Mouse (Mus musculus) gastrocnemius, postnatal 36 days (tissue): ENCODE data around the gene Cradd. TPM values are rescaled to one million over a fixed set of nuclear protein-coding genes. Genes with fewer than 3 reads are reported as not detected.

Experiments
- DNase-seq, 2 experiments: peaks; one replicate each; pipeline ENCODE4 v3.0.0; 2022
- intact Hi-C: fragments of 180-260 bp; cut with DNase I; formaldehyde crosslinking; loops from one replicate; pipeline ENCODE4 v1.15.1; 2025
- long read RNA-seq, 2 experiments: library from polyadenylated mRNA; stranded (forward); transcript quantifications; one replicate each; pipeline ENCODE4 v2.0.0; 2021
- total RNA-seq, 2 experiments: library from RNA; stranded (reverse); gene quantifications; 2 replicates each; pipeline ENCODE4 v1.2.3; 2021

Cradd gene
- 10 to 100 TPM in 1 of 2 experiments, 1 to 10 TPM in 1; 8.3 to 11.1 TPM for total RNA-seq
- long read RNA-seq, experiment 1, partial matches to known transcripts: 1 of 14 reads
- long read RNA-seq, experiment 1, other reads (novel, unspliced or antisense): 9 of 14 reads
- long read RNA-seq, experiment 2, transcript Cradd-201 (3 exons, 1,661 nt): major isoform, 5 of 26 reads
- long read RNA-seq, experiment 2, partial matches to known transcripts: 2 of 26 reads
- long read RNA-seq, experiment 2, other reads (novel, unspliced or antisense): 16 of 26 reads

DNA sequence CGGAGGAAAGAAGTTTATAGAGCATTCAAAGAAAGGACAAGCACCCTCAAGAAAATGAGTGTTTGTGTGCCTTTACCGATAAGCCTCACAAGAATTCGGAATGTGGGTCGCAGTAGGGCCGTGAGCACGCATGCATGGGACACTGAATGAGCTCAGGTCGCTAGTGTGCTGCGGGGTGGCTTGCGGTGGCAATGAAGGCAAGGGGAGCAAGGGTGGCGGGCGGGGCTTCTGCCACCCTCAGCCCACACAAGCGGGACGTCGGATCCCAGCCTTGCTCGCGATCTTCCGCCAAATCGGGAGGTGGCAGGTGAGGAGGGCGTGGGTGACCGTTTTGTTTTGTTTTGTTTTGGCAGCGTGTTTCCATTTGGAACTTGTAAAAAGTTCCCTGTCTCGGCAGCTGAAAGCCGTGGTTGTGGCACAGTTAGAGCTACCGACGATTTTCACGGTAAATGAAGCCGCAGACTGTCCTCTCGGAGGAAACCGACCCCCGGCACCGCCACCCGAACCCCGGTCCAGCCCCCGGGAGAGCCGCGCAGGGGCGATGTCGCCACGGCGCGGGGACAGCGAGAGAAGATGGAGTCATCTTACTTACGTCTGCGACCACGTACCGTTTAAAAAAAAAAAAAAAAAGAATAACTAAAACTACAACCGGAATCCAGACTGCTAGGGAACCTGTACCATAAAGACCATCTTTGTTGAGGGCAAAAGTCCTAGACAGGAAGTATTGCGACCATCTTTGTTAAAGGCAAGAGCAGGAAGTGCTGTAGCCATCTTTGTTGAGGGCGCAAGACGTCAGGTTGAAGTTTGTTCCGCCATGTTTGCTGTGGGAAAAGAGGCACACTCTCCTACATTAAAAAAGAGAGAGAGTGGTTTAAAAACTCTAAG is at the start of gene Cradd:
Gene Cradd, minus strand, starts transcription at position 741 of the 885 bp plus-strand sequence.
- DNase-seq: peak; percentile 70 to 73
- intact Hi-C loops: loop anchor here (2.0 to 5.0 kb wide), 4 partner anchors 55 to 181 kb away; partner anchors contain the start of gene Socs2

- no peak for DNase-seq
- intact Hi-C loops: no loop called here
Observed at GRCm38 (mm10) chr10:95373340-95373739, 49.4 kb upstream of the Cradd start.

GRCm38 (mm10) chr10:95371942-95372341 is 48.0 kb upstream of the Cradd start:
- DNase-seq: no peak
- intact Hi-C loops: no loop called here

DNA sequence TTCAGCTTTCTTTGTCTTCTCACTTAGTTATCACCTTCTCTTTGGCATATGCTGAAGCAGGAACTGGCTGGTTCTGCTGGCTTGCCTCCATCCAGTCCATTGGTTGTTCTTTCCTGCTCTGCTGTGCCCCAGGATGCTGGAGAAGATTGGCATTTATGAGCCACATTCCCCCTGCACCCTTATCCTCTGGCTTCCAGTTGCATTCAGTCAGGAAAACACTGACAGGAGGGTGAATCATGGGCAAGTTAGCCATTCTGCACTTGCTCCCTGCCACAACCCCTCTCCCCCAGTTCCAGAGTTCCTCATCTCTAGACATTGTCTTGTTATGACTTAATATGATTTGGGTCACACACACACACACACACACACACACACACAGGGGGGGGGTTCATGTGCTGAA is 45.3 kb upstream of the Cradd start:
- DNase-seq: no peak
- intact Hi-C loops: loop anchor here (10.0 kb wide), 1 partner anchor 734 kb away; no protein-coding TSS in a partner anchor

- intact Hi-C loops: loop anchor here (10.0 kb wide), 1 partner anchor 733 kb away; no protein-coding TSS in a partner anchor
- no peak for DNase-seq
Observed at GRCm38 (mm10) chr10:95368151-95368550, 44.2 kb upstream of the Cradd start.

- no peak for DNase-seq
- intact Hi-C loops: loop anchor here (10.0 kb wide), 1 partner anchor 733 kb away; no protein-coding TSS in a partner anchor
Observed at GRCm38 (mm10) chr10:95367661-95368089, 43.7 kb upstream of the Cradd start.

- no peak for DNase-seq
- intact Hi-C loops: loop anchor here (10.0 kb wide), 1 partner anchor 732 kb away; no protein-coding TSS in a partner anchor
Observed at GRCm38 (mm10) chr10:95367241-95367640, 43.3 kb upstream of the Cradd start.

- intact Hi-C loops: loop anchor here (10.0 kb wide), 1 partner anchor 728 kb away; no protein-coding TSS in a partner anchor
- DNase-seq: peak in 1 of 2 experiments; percentile 27
Observed at GRCm38 (mm10) chr10:95362326-95362725, 38.4 kb upstream of the Cradd start.

DNA sequence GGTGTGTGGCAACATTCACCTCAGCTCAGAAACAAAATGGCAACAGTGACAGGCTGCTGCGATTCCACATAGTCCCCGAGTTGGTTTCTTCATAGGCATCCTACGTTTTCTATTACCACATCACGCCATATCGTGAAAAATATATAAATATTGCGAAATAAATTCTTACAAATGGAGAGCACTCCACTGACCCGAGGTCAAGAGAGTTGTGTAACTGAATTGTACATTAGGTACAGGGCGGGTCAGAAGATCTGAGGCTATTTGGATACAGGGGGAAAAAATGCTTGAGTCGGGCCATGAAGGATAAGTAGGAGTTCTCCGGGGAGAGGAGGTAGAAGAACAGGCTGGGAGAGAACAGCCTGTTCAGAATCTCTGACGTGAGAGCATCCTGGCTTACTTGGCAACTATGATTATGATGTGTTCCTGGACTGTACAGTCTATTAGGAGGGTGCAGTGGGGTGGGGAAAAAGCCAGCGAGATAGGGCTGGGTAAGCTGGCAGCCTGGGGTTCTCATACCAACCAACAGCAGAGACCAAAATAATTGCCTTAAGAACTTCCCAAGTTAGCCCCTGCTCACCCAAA is 37.4 kb upstream of the Cradd start:
- intact Hi-C loops: loop anchor here (10.0 kb wide), 1 partner anchor 727 kb away; no protein-coding TSS in a partner anchor
- DNase-seq: peak in 1 of 2 experiments; percentile 28

DNA sequence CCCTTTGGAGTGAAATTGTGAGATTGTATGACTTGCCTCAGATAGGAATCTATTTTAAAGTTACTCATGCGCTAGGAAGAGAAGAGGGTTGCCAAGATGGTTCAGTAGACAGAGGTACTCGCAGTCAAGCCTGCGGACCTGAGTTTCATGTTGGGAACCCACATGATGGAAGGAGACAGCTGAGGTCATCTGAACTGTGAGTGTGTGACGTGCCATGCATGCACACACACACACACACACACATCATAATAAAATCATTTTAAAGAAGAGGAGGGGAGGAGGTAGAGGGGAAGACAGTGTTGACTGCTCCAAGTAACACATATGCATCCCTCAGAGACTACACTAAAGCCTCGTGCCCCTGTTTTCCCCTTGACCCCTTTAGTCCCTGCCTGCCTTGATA is 36.1 kb upstream of the Cradd start:
- DNase-seq: no peak
- intact Hi-C loops: loop anchor here (10.0 kb wide), 1 partner anchor 725 kb away; no protein-coding TSS in a partner anchor

GRCm38 (mm10) chr10:95357721-95358120 is 33.8 kb upstream of the Cradd start:
- no peak for DNase-seq
- intact Hi-C loops: no loop called here

GRCm38 (mm10) chr10:95356711-95357110 is 32.8 kb upstream of the Cradd start:
- no peak for DNase-seq
- intact Hi-C loops: no loop called here

- intact Hi-C loops: no loop called here
- DNase-seq: no peak
Observed at GRCm38 (mm10) chr10:95355678-95356268, 31.8 kb upstream of the Cradd start.

DNA sequence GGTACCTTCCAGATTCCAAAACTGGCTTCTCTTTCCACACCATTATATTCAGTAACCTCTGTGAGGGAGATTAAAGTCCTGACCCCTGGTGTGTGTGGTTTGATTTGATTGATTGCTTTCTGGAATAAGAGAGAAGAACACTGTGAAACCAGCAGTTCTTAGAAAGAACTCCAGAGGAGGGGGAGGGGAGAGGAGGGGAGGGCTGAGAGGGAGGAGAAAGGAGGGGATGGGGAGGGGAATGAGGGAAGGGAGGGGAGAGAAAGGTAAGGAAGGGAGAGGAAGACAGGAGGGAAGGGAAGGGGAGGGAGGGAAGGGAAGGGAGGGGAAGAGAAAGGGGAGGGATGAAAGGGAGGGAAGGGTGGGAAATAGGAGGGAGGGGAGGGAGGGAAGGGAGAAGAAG is 30.7 kb upstream of the Cradd start:
- intact Hi-C loops: no loop called here
- no peak for DNase-seq

DNA sequence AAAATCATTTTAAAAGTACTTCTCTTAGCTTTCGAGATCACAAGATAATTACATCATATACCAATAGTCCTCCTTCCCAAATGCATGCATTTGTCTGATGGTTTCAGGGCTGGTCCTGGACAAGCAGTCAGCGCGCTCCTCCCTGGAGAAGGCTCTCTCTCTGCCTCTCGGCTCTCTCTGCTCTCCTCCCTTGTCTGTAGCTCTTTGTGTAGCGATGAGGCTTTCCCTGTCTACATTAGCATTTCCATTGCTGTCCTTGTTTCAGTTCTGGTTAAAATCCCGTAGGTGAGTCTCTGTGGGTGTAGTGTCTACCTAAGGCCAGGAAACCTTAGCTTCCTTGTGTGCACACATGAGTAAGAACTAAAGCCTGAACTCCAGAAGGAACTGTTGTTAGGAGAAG is 30.1 kb upstream of the Cradd start:
- DNase-seq: no peak
- intact Hi-C loops: no loop called here

DNA sequence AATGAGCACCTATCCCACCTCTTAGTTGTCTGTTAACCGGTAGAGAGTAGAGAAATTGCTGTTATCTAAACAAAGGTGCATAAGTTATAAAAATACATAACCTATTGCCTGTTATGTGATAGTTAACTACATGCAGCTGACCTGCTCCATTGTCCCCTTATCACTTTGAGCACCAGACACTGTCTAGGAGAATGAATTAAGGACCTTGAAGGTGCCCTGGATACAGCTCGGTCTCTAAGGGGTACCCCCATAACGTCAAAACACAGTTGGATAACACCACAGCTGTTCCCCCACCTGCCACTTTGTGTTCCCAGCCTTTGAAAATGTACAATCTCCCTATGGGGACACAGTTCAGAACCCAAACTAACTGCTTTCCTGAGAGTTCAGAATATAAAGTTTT is 24.5 kb upstream of the Cradd start:
- DNase-seq: no peak
- intact Hi-C loops: no loop called here

GRCm38 (mm10) chr10:95347776-95348175 is 23.8 kb upstream of the Cradd start:
- no peak for DNase-seq
- intact Hi-C loops: no loop called here

- intact Hi-C loops: no loop called here
- DNase-seq: no peak
Observed at GRCm38 (mm10) chr10:95342833-95343590, 19.1 kb upstream of the Cradd start.

DNA sequence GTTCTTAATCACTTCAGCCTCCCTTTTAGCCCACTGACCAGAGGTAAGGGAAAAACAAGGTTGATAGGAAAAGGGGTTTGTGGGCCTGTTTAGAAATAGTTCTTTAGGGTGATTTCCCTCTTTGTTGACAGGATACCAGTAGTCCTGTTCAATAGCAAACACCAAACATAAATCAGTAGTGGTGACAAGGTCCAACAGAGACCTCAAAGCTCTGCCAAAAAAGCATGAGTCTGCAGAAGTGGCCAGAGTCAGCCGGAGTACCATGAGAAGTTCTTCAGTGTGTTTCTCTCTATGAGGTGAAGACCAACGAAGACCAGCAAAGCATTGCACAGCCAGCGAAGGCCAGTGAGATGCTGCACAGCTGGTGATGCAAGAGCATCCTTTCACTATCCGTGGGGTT is 16.7 kb upstream of the Cradd start:
- intact Hi-C loops: no loop called here
- DNase-seq: no peak

GRCm38 (mm10) chr10:95337589-95337988 is 13.7 kb upstream of the Cradd start:
- intact Hi-C loops: no loop called here
- DNase-seq: no peak
